Mouse (Mus musculus) neural tube, embryonic 10.5 days (tissue): Measurements from ENCODE around the gene Rpl13a.

Experiments used
- DNase-seq: peaks from one replicate; pipeline ENCODE4 v3.0.0-alpha.2; 2017; ENCODE audit warnings: low spot score; ENCODE audit errors: extremely low spot score

Gene Rpl13a

GRCm38 (mm10) chr7:45091001-45091990 is 37.3 kb downstream of the Rpl13a start:
- peak; percentile 54 for DNase-seq

- DNase-seq = no peak
Measured at GRCm38 (mm10) chr7:45090251-45090977, 38.1 kb downstream of the Rpl13a start.

GRCm38 (mm10) chr7:45088597-45088996 is 40.0 kb downstream of the Rpl13a start:
- DNase-seq = no peak

GRCm38 (mm10) chr7:45086084-45086483 is 42.5 kb downstream of the Rpl13a start:
- DNase-seq = no peak

GRCm38 (mm10) chr7:45083300-45083890 is 45.2 kb downstream of the Rpl13a start:
- no peak for DNase-seq

GRCm38 (mm10) chr7:45082401-45083299 is 45.9 kb downstream of the Rpl13a start:
- no peak for DNase-seq

GRCm38 (mm10) chr7:45081016-45081415 is 47.5 kb downstream of the Rpl13a start:
- DNase-seq = no peak

- peak; percentile 95 for DNase-seq
Measured at GRCm38 (mm10) chr7:45079856-45080255, 48.7 kb downstream of the Rpl13a start.

- peak; percentile 75 for DNase-seq
Measured at GRCm38 (mm10) chr7:45078513-45078912, 50.0 kb downstream of the Rpl13a start.

- DNase-seq = no peak
Measured at GRCm38 (mm10) chr7:45077829-45078228, 50.7 kb downstream of the Rpl13a start.

- DNase-seq = no peak
Measured at GRCm38 (mm10) chr7:45077322-45077721, 51.2 kb downstream of the Rpl13a start.

- DNase-seq = no peak
Measured at GRCm38 (mm10) chr7:45076501-45076900, 52.1 kb downstream of the Rpl13a start.
